Mouse (Mus musculus) CH12.LX (cell line): ENCODE measurements at regions not wholly inside any gene's neighbourhood (a gene's known extent, or its start where the extent isn't known, plus 50 kb on each side); places are given as distances from the start of the nearest gene placed in this dataset.

ENCODE experiments used
- DNase-seq: peaks from one replicate; pipeline ENCODE4 v3.0.0-alpha.2; 2013; ENCODE audit errors: extremely low read depth
- H3K27ac ChIP-seq: 2 replicates; pipeline ENCODE4 v1.5.1; 2012; ENCODE audit warnings: low read depth, mild to moderate bottlenecking, control low read depth, moderate library complexity; ENCODE audit not compliant: insufficient read depth
- H3K27me3 ChIP-seq: replicated peaks from 2 replicates; pipeline ENCODE3; 2012; ENCODE audit warnings: inconsistent platforms
- H3K36me3 ChIP-seq, 2 experiments: replicated peaks in 1 of 2; 2 replicates each; pipeline versions ENCODE3 to v1.6.1; 2012; ENCODE audit warnings: inconsistent platforms in 1 of 2, low read length in 1 of 2, mild to moderate bottlenecking in 1 of 2, mixed read lengths in 1 of 2, moderate library complexity in 1 of 2; ENCODE audit not compliant: control insufficient read depth in 1 of 2, insufficient read depth in 1 of 2
- H3K4me1 ChIP-seq, 2 experiments: 2 replicates each; pipeline ENCODE4 v1.6.1; 2012; ENCODE audit warnings: inconsistent platforms in 1 of 2, moderate library complexity in 1 of 2; ENCODE audit not compliant: insufficient read depth in 2 of 2, control insufficient read depth in 1 of 2
- H3K4me2 ChIP-seq: 2 replicates; pipeline ENCODE4 v1.6.1; 2012; ENCODE audit warnings: low read depth, mild to moderate bottlenecking, control low read depth; ENCODE audit not compliant: poor library complexity, insufficient read depth, severe bottlenecking
- H3K4me3 ChIP-seq, 3 experiments: fragments of 150-350 bp in 1 of 3; sonication (generic) in 1 of 3; replicated peaks in 1 of 3; 2 replicates each; pipeline versions ENCODE3 to v1.5.1; 2011 to 2012; ENCODE audit warnings: low read depth in 2 of 3, low read length in 2 of 3, mild to moderate bottlenecking in 2 of 3, moderate library complexity in 2 of 3, control low read depth in 1 of 3, improper control_type of control experiment in 1 of 3, inconsistent platforms in 1 of 3, mixed read lengths in 1 of 3; ENCODE audit not compliant: poor library complexity in 1 of 3
- H3K79me2 ChIP-seq: replicated peaks from 2 replicates; pipeline ENCODE4 v1.6.1; 2012; ENCODE audit warnings: mild to moderate bottlenecking, moderate library complexity; ENCODE audit not compliant: control insufficient read depth, poor library complexity, insufficient read depth, severe bottlenecking; ENCODE audit errors: extremely low read depth
- H3K9ac ChIP-seq: 2 replicates; pipeline ENCODE4 v1.6.1; 2012; ENCODE audit warnings: low read depth, mild to moderate bottlenecking, control low read depth, moderate library complexity; ENCODE audit not compliant: insufficient read depth
- H3K9me3 ChIP-seq: replicated peaks from 2 replicates; pipeline ENCODE3; 2012; ENCODE audit warnings: low read length, inconsistent platforms, mixed read lengths
- BHLHE40 ChIP-seq: IDR thresholded peaks from 2 replicates; pipeline ENCODE4 v1.6.1; 2011; ENCODE audit warnings: mild to moderate bottlenecking, low read depth, low read length, improper control_type of control experiment
- CHD2 ChIP-seq: IDR thresholded peaks from 2 replicates; pipeline ENCODE4 v1.6.1; 2011; ENCODE audit warnings: low read length, improper control_type of control experiment
- IRF4 ChIP-seq: IDR thresholded peaks from 2 replicates; pipeline ENCODE4 v1.6.1; 2014; ENCODE audit warnings: low read depth, mild to moderate bottlenecking, inconsistent platforms, low read length, improper control_type of control experiment
- JUN ChIP-seq: IDR thresholded peaks from 2 replicates; pipeline ENCODE4 v1.6.1; 2011; ENCODE audit warnings: low read depth, mild to moderate bottlenecking, low read length, improper control_type of control experiment, moderate library complexity; ENCODE audit not compliant: insufficient read depth
- MAZ ChIP-seq: IDR thresholded peaks from 2 replicates; pipeline ENCODE4 v1.6.1; 2012; ENCODE audit warnings: low read depth, mild to moderate bottlenecking, inconsistent platforms, low read length, improper control_type of control experiment, moderate library complexity
- MEF2A ChIP-seq: IDR thresholded peaks from 2 replicates; pipeline ENCODE4 v1.6.1; 2014; ENCODE audit warnings: low read depth, mild to moderate bottlenecking, inconsistent platforms, low read length, improper control_type of control experiment, borderline replicate concordance
- MYC ChIP-seq: IDR thresholded peaks from 2 replicates; pipeline ENCODE4 v1.6.1; 2011; ENCODE audit warnings: low read depth, mild to moderate bottlenecking, improper control_type of control experiment, low read length
- NRF1 ChIP-seq: IDR thresholded peaks from 2 replicates; pipeline ENCODE4 v1.6.1; 2014; ENCODE audit warnings: low read depth, mild to moderate bottlenecking, inconsistent platforms, low read length, improper control_type of control experiment, moderate library complexity
- PAX5 ChIP-seq: IDR thresholded peaks from 2 replicates; pipeline ENCODE4 v1.6.1; 2012; ENCODE audit warnings: low read length, inconsistent platforms, mixed read lengths
- RCOR1 ChIP-seq: conservative IDR thresholded peaks from 2 replicates; pipeline ENCODE4 v1.6.1; 2012; ENCODE audit warnings: low read depth, mild to moderate bottlenecking, inconsistent platforms, low read length, improper control_type of control experiment
- TCF12 ChIP-seq: IDR thresholded peaks from 2 replicates; pipeline ENCODE4 v1.6.1; 2014; ENCODE audit warnings: low read depth, mild to moderate bottlenecking, inconsistent platforms, low read length, improper control_type of control experiment
- UBTF ChIP-seq: IDR thresholded peaks from 2 replicates; pipeline ENCODE4 v1.6.1; 2012; ENCODE audit warnings: low read depth, mild to moderate bottlenecking, inconsistent platforms, low read length, improper control_type of control experiment, moderate library complexity
- ZC3H11A ChIP-seq: IDR thresholded peaks from 2 replicates; pipeline ENCODE4 v1.6.1; 2012; ENCODE audit warnings: low read depth, mild to moderate bottlenecking, inconsistent platforms, low read length, improper control_type of control experiment
- ZKSCAN1 ChIP-seq: IDR thresholded peaks from 2 replicates; pipeline ENCODE4 v1.6.1; 2012; ENCODE audit warnings: low read depth, inconsistent platforms, low read length, improper control_type of control experiment, borderline replicate concordance
- ZMIZ1 ChIP-seq: IDR thresholded peaks from 2 replicates; pipeline ENCODE4 v1.6.1; 2012; ENCODE audit warnings: low read depth, mild to moderate bottlenecking, inconsistent platforms, low read length, improper control_type of control experiment
- dilution Hi-C: fragments of 300-500 bp; cut with MboI; formaldehyde crosslinking; loops from 2 replicates; pipeline ENCODE4 v1.14.3; 2020; ENCODE audit warnings: low sequenced_read_pairs; ENCODE audit not compliant: extremely low pct_unique_long_range_greater_than_20kb, extremely low pct_ligation_motif_present
- in situ Hi-C: fragments of 300-500 bp; cut with MboI; formaldehyde crosslinking; loops from 3 replicates; pipeline ENCODE4 v1.14.3; 2019; ENCODE audit warnings: low sequenced_read_pairs, low pct_ligation_motif_present, low pct_unique_long_range_greater_than_20kb, mixed read lengths

DNA sequence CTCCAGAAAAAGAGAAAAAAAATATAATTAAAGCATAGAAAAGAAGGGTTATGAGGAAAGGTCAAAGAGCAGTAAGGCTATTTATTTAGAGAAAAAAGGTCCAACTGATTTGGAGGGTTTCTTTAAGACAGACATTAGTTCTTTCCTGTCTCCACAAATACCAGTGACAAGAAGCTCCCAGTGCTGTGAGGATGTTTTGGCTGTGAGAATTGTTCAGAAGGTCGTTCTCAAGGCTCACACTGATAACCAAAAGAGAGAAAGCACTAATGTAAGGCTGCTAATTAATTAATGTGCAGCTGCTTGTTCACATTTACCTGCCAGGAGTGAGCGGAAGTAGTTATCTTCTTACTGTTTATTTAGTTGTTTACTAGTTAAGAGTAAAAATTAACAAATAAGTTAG is 54.7 kb upstream of the Cd28 start:
- Histone ChIP-seq H3K4me2 (no peak overlapping the region), H3K4me1 (peaks cover 4 to 5% of the 10 kb centered on the region in 2 experiments; a peak in 1 of 4 replicates), H3K36me3 (no peaks in the 10 kb centered on the region), H3K27me3 (no peaks in the 10 kb centered on the region), H3K27ac (no peak overlapping the region), H3K79me2 (no peaks in the 10 kb centered on the region), H3K9me3 (no peaks in the 10 kb centered on the region), H3K9ac (no peak overlapping the region), H3K4me3 (no peak overlapping the region)
- dilution Hi-C loops (no loop called here), in situ Hi-C loops (no loop called here)
- DNase-seq, result no peak
- TF ChIP-seq ZMIZ1 (no peak), UBTF (no peak), ZC3H11A (no peak), JUN (no peak)

DNA sequence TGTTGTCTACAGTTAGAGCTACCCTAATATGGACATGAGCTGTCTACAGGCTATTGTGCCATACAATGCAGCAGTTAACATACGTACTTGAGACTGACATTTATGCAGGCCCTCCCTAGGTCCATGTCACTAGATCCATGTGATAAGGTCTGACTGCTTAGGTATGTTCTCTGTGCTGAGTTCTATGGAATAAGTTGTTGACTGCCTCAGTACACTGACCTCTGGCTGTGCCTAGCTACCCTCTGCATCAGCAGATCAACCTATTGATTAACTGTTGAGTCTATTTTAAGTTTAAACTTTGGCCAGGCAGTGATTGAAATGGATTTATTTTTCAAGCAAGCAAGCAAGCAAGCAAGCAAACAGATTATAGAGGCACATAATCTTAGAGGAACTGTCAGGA is 57.0 kb upstream of the Cd28 start:
- H3K27ac ChIP-seq, result no peak overlapping the region
- H3K79me2 ChIP-seq, result no peaks in the 10 kb centered on the region
- no peak overlapping the region for H3K9ac ChIP-seq
- dilution Hi-C loops (no loop called here), in situ Hi-C loops (no loop called here)
- H3K36me3 ChIP-seq, result no peaks in the 10 kb centered on the region
- no peak overlapping the region for H3K4me3 ChIP-seq
- peaks cover 5 to 6% of the 10 kb centered on the region in 2 experiments; a peak in 1 of 4 replicates for H3K4me1 ChIP-seq
- no peak for TF ChIP-seq CHD2
- TF ChIP-seq ZMIZ1, result no peak
- TF ChIP-seq IRF4, result no peak
- no peak for TF ChIP-seq UBTF
- TF ChIP-seq MEF2A, result no peak
- TF ChIP-seq PAX5, result no peak
- no peak for TF ChIP-seq ZKSCAN1
- TF ChIP-seq MYC, result no peak
- no peak for TF ChIP-seq NRF1
- TF ChIP-seq RCOR1, result no peak
- no peak for TF ChIP-seq BHLHE40
- TF ChIP-seq, all 38 proteins: peak for 0
- no peak for DNase-seq
- Histone ChIP-seq H3K9me3 (no peaks in the 10 kb centered on the region), H3K27me3 (no peaks in the 10 kb centered on the region), H3K4me2 (no peak overlapping the region)

DNA sequence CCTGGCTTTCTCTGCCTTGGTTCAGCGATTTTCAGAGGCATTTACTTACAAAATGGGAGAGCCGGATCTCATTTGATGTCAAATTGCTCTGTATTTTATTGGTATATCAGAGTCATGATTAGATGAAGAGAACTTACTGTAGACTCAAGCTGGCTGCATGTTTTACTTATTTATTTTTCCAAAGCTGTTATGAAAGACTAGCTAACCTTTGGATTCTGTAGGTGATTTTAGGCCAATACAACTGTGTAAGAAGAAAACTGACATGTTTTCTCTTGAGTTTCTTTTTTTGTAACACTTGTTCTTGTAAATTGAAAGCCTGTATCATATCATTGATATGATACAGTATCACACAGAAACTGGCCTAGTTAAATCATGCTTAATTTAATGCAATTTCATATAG is 57.6 kb upstream of the Cd28 start:
- no peak for TF ChIP-seq MAZ
- TF ChIP-seq TCF12, result no peak
- TF ChIP-seq NRF1, result no peak
- no peak for TF ChIP-seq IRF4
- no peaks in the 10 kb centered on the region for H3K36me3 ChIP-seq
- no peaks in the 10 kb centered on the region for H3K27me3 ChIP-seq
- dilution Hi-C loops (no loop called here), in situ Hi-C loops (no loop called here)
- H3K4me2 ChIP-seq, result no peak overlapping the region
- H3K9me3 ChIP-seq, result no peaks in the 10 kb centered on the region
- H3K79me2 ChIP-seq, result no peaks in the 10 kb centered on the region
- no peak overlapping the region for H3K4me3 ChIP-seq
- no peak overlapping the region for H3K9ac ChIP-seq
- no peak for DNase-seq
- no peak overlapping the region for H3K27ac ChIP-seq
- peaks cover 5 to 6% of the 10 kb centered on the region in 2 experiments; a peak in 1 of 4 replicates for H3K4me1 ChIP-seq
